Mouse (Mus musculus) testis, postnatal 14 days (tissue): ENCODE data around the gene Gga1.

Source experiments
- DNase-seq: peaks from one replicate; pipeline ENCODE4 v3.0.0; 2021; ENCODE audit warnings: low spot score

Gga1 gene

DNA sequence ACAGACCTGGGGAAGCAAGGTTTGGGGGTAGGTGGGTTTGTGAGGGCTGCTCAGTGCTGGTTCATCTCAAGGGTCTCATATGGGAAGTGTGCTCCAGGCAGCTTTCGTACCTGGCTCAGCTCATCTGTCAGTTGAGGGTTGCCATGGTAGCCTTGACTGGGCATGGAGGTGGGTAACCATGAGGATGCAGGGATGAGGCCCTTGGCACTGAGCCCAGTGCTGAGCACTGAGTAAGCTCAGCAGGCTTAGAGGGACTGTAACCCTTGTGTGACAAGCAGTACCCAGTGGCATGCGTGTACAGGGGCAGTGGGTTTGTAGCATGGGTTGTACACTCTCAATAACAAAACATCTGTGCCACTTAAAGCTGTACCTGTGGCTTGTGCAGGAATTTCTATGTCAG, 61.0 kb downstream of the Gga1 start:
- no peak for DNase-seq

DNA sequence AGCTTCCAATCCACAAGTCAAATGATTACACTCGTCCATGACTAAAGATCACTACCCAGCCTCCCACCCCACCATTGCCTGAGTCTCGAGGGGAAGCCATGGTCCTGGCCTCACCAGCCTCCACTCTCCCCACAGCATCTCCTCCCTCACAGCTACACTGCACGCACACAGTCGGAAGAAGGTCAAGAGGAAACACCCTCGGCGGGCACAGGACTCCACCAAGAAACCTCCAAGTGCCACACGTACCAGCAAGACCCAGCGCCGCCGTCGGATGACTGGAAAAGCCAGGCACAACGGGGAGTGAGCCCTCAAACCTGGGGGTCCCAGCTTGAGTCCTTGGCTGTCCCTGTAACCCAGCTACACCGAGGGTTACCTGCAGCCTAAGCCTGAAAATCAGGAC, 63.3 kb downstream of the Gga1 start:
- no peak for DNase-seq

DNA sequence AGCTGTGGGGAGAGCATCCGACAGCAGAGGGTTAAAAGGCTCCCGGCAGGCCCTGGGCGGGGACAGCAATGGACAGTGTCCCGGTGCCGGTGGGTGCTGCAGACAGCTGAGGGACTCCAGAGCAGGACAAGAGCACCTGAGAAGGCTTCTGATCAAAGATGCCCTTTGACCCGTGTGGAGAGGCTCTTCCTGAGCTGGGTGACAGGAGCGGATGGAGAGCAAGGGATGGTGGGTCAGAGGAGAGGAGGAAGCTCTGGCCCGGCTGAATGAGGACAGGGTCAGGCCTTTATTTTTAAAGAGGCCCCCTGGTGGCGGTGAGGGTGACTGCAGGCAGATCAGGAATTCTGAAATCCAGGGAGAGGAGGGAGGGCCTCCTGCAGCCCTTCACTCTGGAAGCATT, 65.7 kb downstream of the Gga1 start:
- DNase-seq = peak; percentile 50
